In genomic region chr11:80429009-80429475, GRCm38 (mm10) we compare ENCODE assay signal across 8 mouse cellular contexts. TPM values are rescaled to one million over a fixed set of nuclear protein-coding genes. Genes with fewer than 3 reads are reported as not detected.
A peak's percentile ranks its signal among the peaks of the same experiment; 100 is the strongest.
DNase-seq lines count a peak whose midpoint lies in the region; ATAC-seq and TF ChIP-seq lines count a peak whose summit lies in the region.

No protein-coding gene starts in this region.

- DNase-seq in layer of hippocampus, adult 11-12 months (ENCODE audit: low spot score) = peak; percentile 40
- DNase-seq in layer of hippocampus, adult 9-10 months (ENCODE audit: low spot score) = no peak
- peak; percentile 44 for DNase-seq in adipocyte (ENCODE audit: low spot score)
- no peak for DNase-seq in forebrain, embryonic 11.5 days (ENCODE audit: low spot score)
- no peak for DNase-seq in intestine, embryonic 14.5 days (ENCODE audit: low spot score)
- peak; percentile 2 for DNase-seq in midbrain, postnatal 0 days (ENCODE audit: low spot score)
- peak; percentile 66 for DNase-seq in testis, postnatal 10 days (ENCODE audit: low spot score)

- H3K4me1 ChIP-seq in forebrain, embryonic 11.5 days (replicated peaks; ENCODE audit: control insufficient read depth, insufficient read depth, low read length) = peaks cover 2% of the 10 kb centered on the region; the same call in 1 of the 2 replicates
- H3K4me1 ChIP-seq in intestine, embryonic 14.5 days (replicated peaks; ENCODE audit: control insufficient read depth, insufficient read depth, low read length) = peaks cover 5% of the 10 kb centered on the region
- peaks cover 15% of the 10 kb centered on the region for H3K4me1 ChIP-seq in liver, embryonic 12.5 days
- no peaks in the 10 kb centered on the region for H3K4me1 ChIP-seq in midbrain, postnatal 0 days (ENCODE audit: insufficient read depth, low read length)

- H3K9ac ChIP-seq in forebrain, embryonic 11.5 days (ENCODE audit: low read length) = peak overlapping the region; percentile 96
- peak overlapping the region; percentile 91 for H3K9ac ChIP-seq in intestine, embryonic 14.5 days (ENCODE audit: low read length)
- peak overlapping the region; percentile 95 for H3K9ac ChIP-seq in liver, embryonic 12.5 days
- peak overlapping the region; percentile 77 for H3K9ac ChIP-seq in midbrain, postnatal 0 days (replicated peaks; ENCODE audit: low read length, poor library complexity, severe bottlenecking)

- peak; percentile 76 for ATAC-seq in forebrain, embryonic 11.5 days (replicated peaks; ENCODE audit: low FRiP score)
- ATAC-seq in intestine, embryonic 14.5 days (replicated peaks; ENCODE audit: low FRiP score, low TSS enrichment, low read depth) = peak; percentile 74
- peak; percentile 65 for ATAC-seq in liver, embryonic 12.5 days
- ATAC-seq in midbrain, postnatal 0 days (ENCODE audit: low FRiP score) = peak; percentile 38; the same call in 1 of the 2 replicates

- H3K36me3 ChIP-seq in forebrain, embryonic 11.5 days (ENCODE audit: control insufficient read depth, insufficient read depth, low read length) = peaks cover 6% of the 10 kb centered on the region; the same call in 1 of the 2 replicates
- H3K36me3 ChIP-seq in intestine, embryonic 14.5 days (ENCODE audit: control insufficient read depth, insufficient read depth, low read length) = peaks cover 21% of the 10 kb centered on the region
- peaks cover 27% of the 10 kb centered on the region for H3K36me3 ChIP-seq in liver, embryonic 12.5 days
- peaks cover 6% of the 10 kb centered on the region for H3K36me3 ChIP-seq in midbrain, postnatal 0 days (ENCODE audit: insufficient read depth, low read length)

- peak overlapping the region; percentile 80 for H3K27ac ChIP-seq in forebrain, embryonic 11.5 days (ENCODE audit: low read depth, low read length)
- H3K27ac ChIP-seq in intestine, embryonic 14.5 days (ENCODE audit: low read depth) = peak overlapping the region; percentile 80; the same call in 1 of the 2 replicates
- peak overlapping the region; percentile 83 for H3K27ac ChIP-seq in liver, embryonic 12.5 days
- H3K27ac ChIP-seq in midbrain, postnatal 0 days (ENCODE audit: low read depth, low read length) = peak overlapping the region; percentile 73

- TF ChIP-seq CTCF in midbrain, postnatal 0 days (IDR thresholded peaks at IDR 0.05) = no peak

- 1% methylated on average over 32 of the region's 37 CpGs for WGBS in forebrain, embryonic 11.5 days
- WGBS in intestine, embryonic 14.5 days = 0% methylated on average over 37 of the region's 37 CpGs
- WGBS in liver, embryonic 12.5 days (ENCODE audit: insufficient replicate concordance) = under 1% methylated on average over 37 of the region's 37 CpGs
- under 1% methylated on average over 35 of the region's 37 CpGs for WGBS in midbrain, postnatal 0 days

- no peaks in the 10 kb centered on the region for H3K27me3 ChIP-seq in forebrain, embryonic 11.5 days (ENCODE audit: control insufficient read depth, insufficient read depth, low read length)
- H3K27me3 ChIP-seq in intestine, embryonic 14.5 days (replicated peaks; ENCODE audit: control insufficient read depth, insufficient read depth, low read length) = no peaks in the 10 kb centered on the region
- no peaks in the 10 kb centered on the region for H3K27me3 ChIP-seq in liver, embryonic 12.5 days (replicated peaks)
- no peaks in the 10 kb centered on the region for H3K27me3 ChIP-seq in midbrain, postnatal 0 days (ENCODE audit: insufficient read depth, low read length)

- no peaks in the 10 kb centered on the region for H3K9me3 ChIP-seq in forebrain, embryonic 11.5 days (ENCODE audit: control insufficient read depth, low read length)
- no peaks in the 10 kb centered on the region for H3K9me3 ChIP-seq in intestine, embryonic 14.5 days (ENCODE audit: control insufficient read depth, low read length)
- H3K9me3 ChIP-seq in liver, embryonic 12.5 days (replicated peaks) = no peaks in the 10 kb centered on the region
- no peaks in the 10 kb centered on the region for H3K9me3 ChIP-seq in midbrain, postnatal 0 days (ENCODE audit: low read length)

- H3K4me3 ChIP-seq in forebrain, embryonic 11.5 days (ENCODE audit: low read depth, low read length) = peak overlapping the region; percentile 100
- peak overlapping the region; percentile 96 for H3K4me3 ChIP-seq in intestine, embryonic 14.5 days (ENCODE audit: low read depth, low read length)
- peak overlapping the region; percentile 88 for H3K4me3 ChIP-seq in liver, embryonic 12.5 days
- peak overlapping the region; percentile 83 for H3K4me3 ChIP-seq in midbrain, postnatal 0 days (ENCODE audit: low read depth, low read length)

- peak overlapping the region; percentile 83 for H3K4me2 ChIP-seq in forebrain, embryonic 11.5 days (ENCODE audit: low read depth, low read length, severe bottlenecking)
- H3K4me2 ChIP-seq in intestine, embryonic 14.5 days (ENCODE audit: low read length) = peak overlapping the region; percentile 74
- H3K4me2 ChIP-seq in liver, embryonic 12.5 days = peak overlapping the region; percentile 77
- H3K4me2 ChIP-seq in midbrain, postnatal 0 days (ENCODE audit: low read depth, low read length, poor library complexity, severe bottlenecking) = peak overlapping the region; percentile 89

RNA-seq across cellular contexts. Expression of gene Psmd11, which starts 0.6 kb away (rescaled TPM):
- 333 and 347 TPM in 2 replicates for polyA plus RNA-seq in forebrain, embryonic 11.5 days (2014; fragmentation: Nextera tagmentation; extraction: Ambion mirVana)
- 275 and 293 TPM in 2 replicates for polyA plus RNA-seq in intestine, embryonic 14.5 days (2014; fragmentation: Nextera tagmentation; extraction: Ambion mirVana)
- 228 and 233 TPM in 2 replicates for polyA plus RNA-seq in liver, embryonic 12.5 days (2016; fragmentation: Nextera tagmentation; extraction: Ambion mirVana)
- total RNA-seq in midbrain, postnatal 0 days (2014; rRNA removed) = 24.6 and 44.5 TPM in 2 replicates
- polyA plus RNA-seq in midbrain, postnatal 0 days (2015; fragmentation: Nextera tagmentation; extraction: Ambion mirVana) = 259 and 278 TPM in 2 replicates

RNA-seq across cellular contexts. Expression of gene Zfp207, which starts 46.0 kb away (rescaled TPM):
- polyA plus RNA-seq in forebrain, embryonic 11.5 days (2014; fragmentation: Nextera tagmentation; extraction: Ambion mirVana) = 335 and 363 TPM in 2 replicates
- polyA plus RNA-seq in intestine, embryonic 14.5 days (2014; fragmentation: Nextera tagmentation; extraction: Ambion mirVana) = 223 and 250 TPM in 2 replicates
- 143 TPM in 2 replicates for polyA plus RNA-seq in liver, embryonic 12.5 days (2016; fragmentation: Nextera tagmentation; extraction: Ambion mirVana)
- total RNA-seq in midbrain, postnatal 0 days (2014; rRNA removed) = 243 and 245 TPM in 2 replicates
- polyA plus RNA-seq in midbrain, postnatal 0 days (2015; fragmentation: Nextera tagmentation; extraction: Ambion mirVana) = 131 and 147 TPM in 2 replicates

RNA-seq across cellular contexts. Expression of gene Cdk5r1, which starts 47.8 kb away (rescaled TPM):
- polyA plus RNA-seq in forebrain, embryonic 11.5 days (2014; fragmentation: Nextera tagmentation; extraction: Ambion mirVana) = 15.7 and 18.4 TPM in 2 replicates
- polyA plus RNA-seq in intestine, embryonic 14.5 days (2014; fragmentation: Nextera tagmentation; extraction: Ambion mirVana) = 1.4 TPM in 2 replicates
- polyA plus RNA-seq in liver, embryonic 12.5 days (2016; fragmentation: Nextera tagmentation; extraction: Ambion mirVana) = 0.62 and 0.75 TPM in 2 replicates
- total RNA-seq in midbrain, postnatal 0 days (2014; rRNA removed) = 376 and 420 TPM in 2 replicates
- polyA plus RNA-seq in midbrain, postnatal 0 days (2015; fragmentation: Nextera tagmentation; extraction: Ambion mirVana) = 77.3 and 85.2 TPM in 2 replicates

RNA-seq across cellular contexts. Expression of gene 5730455P16Rik, which starts 51.2 kb away (rescaled TPM):
- 26.9 and 27.1 TPM in 2 replicates for polyA plus RNA-seq in forebrain, embryonic 11.5 days (2014; fragmentation: Nextera tagmentation; extraction: Ambion mirVana)
- polyA plus RNA-seq in intestine, embryonic 14.5 days (2014; fragmentation: Nextera tagmentation; extraction: Ambion mirVana) = 17.3 and 20.0 TPM in 2 replicates
- polyA plus RNA-seq in liver, embryonic 12.5 days (2016; fragmentation: Nextera tagmentation; extraction: Ambion mirVana) = 11.3 and 12.0 TPM in 2 replicates
- 25.2 and 32.4 TPM in 2 replicates for total RNA-seq in midbrain, postnatal 0 days (2014; rRNA removed)
- polyA plus RNA-seq in midbrain, postnatal 0 days (2015; fragmentation: Nextera tagmentation; extraction: Ambion mirVana) = 37.4 and 50.6 TPM in 2 replicates

Comparison
In these comparisons a context has a peak if more than half of its experiments do, and no peak if none do; other contexts are left out.
1. DNase-seq: peak in layer of hippocampus, adult 11-12 months (single experiment), adipocyte (single experiment), midbrain, postnatal 0 days (single experiment) and testis, postnatal 10 days (single experiment); none in layer of hippocampus, adult 9-10 months (single experiment), forebrain, embryonic 11.5 days (single experiment) and intestine, embryonic 14.5 days (single experiment).
2. Peak in every context shown above with its lines, with median percentiles within 50 percentile points of each other: ATAC-seq, H3K27ac ChIP-seq, H3K4me2 ChIP-seq, H3K4me3 ChIP-seq and H3K9ac ChIP-seq.